Mouse (Mus musculus) liver, embryonic 15.5 days (tissue): ENCODE measurements around the gene Zkscan17. TPM values are rescaled to one million over a fixed set of nuclear protein-coding genes. Genes with fewer than 3 reads are reported as not detected.

Source experiments
- ATAC-seq: fragments of 200-750 bp; cut with Nextera tagmentation; 2 replicates; pipeline ENCODE4 v1.8.0; 2017; ENCODE audit warnings: moderate number of reproducible peaks, mild to moderate bottlenecking, moderate library complexity; ENCODE audit not compliant: insufficient read depth
- H3K27ac ChIP-seq: fragments of 300-500 bp; sonication (generic); replicated peaks from 2 replicates; pipeline ENCODE4 v1.5.1; 2015; ENCODE audit warnings: mild to moderate bottlenecking, inconsistent platforms
- H3K27me3 ChIP-seq: fragments of 300-500 bp; sonication (generic); 2 replicates; pipeline ENCODE4 v1.6.1; 2015; ENCODE audit warnings: mild to moderate bottlenecking, inconsistent platforms
- H3K36me3 ChIP-seq: fragments of 300-500 bp; sonication (generic); replicated peaks from 2 replicates; pipeline ENCODE4 v1.6.1; 2015; ENCODE audit warnings: moderate library complexity, mild to moderate bottlenecking, inconsistent platforms
- H3K4me1 ChIP-seq: fragments of 300-500 bp; sonication (generic); replicated peaks from 2 replicates; pipeline ENCODE4 v1.6.1; 2015; ENCODE audit warnings: inconsistent platforms
- H3K4me2 ChIP-seq: fragments of 300-500 bp; sonication (generic); 2 replicates; pipeline ENCODE4 v1.6.1; 2015; ENCODE audit warnings: moderate library complexity, mild to moderate bottlenecking, inconsistent platforms
- H3K4me3 ChIP-seq: fragments of 300-500 bp; sonication (generic); replicated peaks from 2 replicates; pipeline ENCODE4 v1.5.1; 2015; ENCODE audit warnings: mild to moderate bottlenecking, inconsistent platforms
- H3K9ac ChIP-seq: fragments of 300-500 bp; sonication (generic); 2 replicates; pipeline ENCODE4 v1.6.1; 2015; ENCODE audit warnings: moderate library complexity, mild to moderate bottlenecking, inconsistent platforms
- H3K9me3 ChIP-seq: fragments of 300-500 bp; sonication (generic); replicated peaks from 2 replicates; pipeline ENCODE4 v1.6.1; 2016; ENCODE audit warnings: inconsistent platforms
- WGBS: fragments of 180-500 bp; shearing (Covaris S2); methylation state at CpG from one replicate; pipeline ENCODE4 v1.1.7; 2015; ENCODE audit warnings: mixed read lengths; ENCODE audit not compliant: insufficient replicate concordance; 5-methylcytosine and 5-hydroxymethylcytosine counted together
- polyA plus RNA-seq: library from polyadenylated mRNA; unstranded; fragments of >200 nt; fragmentation: Nextera tagmentation; extraction: Ambion mirVana; gene quantifications from 2 replicates; pipeline ENCODE4 v1.2.1, GENCODE M21; 2015

Gene Zkscan17
- polyA plus RNA-seq, 1 experiment from 2014 or later, result 4.4 TPM

DNA sequence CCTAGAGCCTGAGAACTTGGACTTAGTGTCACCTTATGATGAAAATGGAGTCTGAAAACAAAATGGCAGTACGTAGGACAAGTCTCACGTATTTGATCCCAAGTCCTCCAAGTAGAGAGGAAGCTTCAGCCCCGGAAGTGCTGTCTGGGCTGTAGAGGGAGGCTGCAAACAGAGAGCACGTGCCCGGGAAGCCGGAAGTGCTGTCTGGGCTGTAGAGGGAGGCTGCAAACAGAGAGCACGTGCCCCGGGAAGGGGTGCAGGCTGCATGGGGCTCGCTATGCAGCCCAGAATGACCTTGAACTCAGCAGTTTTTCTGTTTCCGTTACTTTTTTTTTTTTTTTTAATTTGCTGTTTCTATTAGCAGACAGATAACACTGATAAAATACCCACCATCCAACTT lies 8.3 kb downstream of the Zkscan17 start:
- Histone ChIP-seq H3K4me1 (peaks cover 7% of the 10 kb centered on the region; the same call in 1 of the 2 replicates), H3K4me2 (no peak overlapping the region), H3K27ac (no peak overlapping the region), H3K27me3 (0 out of 2 replicates have a peak, but pooled peaks cover 3% of the 10 kb centered on the region), H3K36me3 (no peaks in the 10 kb centered on the region), H3K9me3 (no peaks in the 10 kb centered on the region), H3K4me3 (no peak overlapping the region), H3K9ac (no peak overlapping the region)
- 0 out of 2 replicates have a peak, but pooled peaks have one; percentile 40 for ATAC-seq
- 26% methylated on average over 10 of the region's 10 CpGs for WGBS

DNA sequence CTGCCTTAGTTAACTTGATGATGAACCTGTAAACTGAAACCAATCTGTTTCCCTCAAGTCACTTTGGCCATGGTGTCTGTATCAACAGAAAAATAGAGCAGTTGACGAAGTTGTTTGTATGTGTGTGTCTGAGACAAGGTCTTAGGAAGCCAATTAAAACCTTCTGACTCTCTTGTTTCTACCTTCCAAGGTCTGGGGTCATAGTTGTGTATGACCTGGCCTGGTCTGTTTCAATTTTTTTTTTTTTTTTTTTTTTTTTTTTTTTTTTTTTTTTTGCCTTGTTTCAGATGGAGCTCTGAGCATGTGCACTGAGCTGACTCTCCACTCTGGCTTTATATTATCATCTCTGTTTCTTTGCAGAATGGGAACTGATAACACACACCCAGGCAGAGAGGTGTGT lies 9.1 kb downstream of the Zkscan17 start:
- 53% methylated on average over 1 of the region's 1 CpGs for WGBS
- Histone ChIP-seq H3K9ac (no peak overlapping the region), H3K4me3 (no peak overlapping the region), H3K36me3 (no peaks in the 10 kb centered on the region), H3K27ac (no peak overlapping the region), H3K9me3 (no peaks in the 10 kb centered on the region), H3K27me3 (0 out of 2 replicates have a peak, but pooled peaks cover 3% of the 10 kb centered on the region), H3K4me1 (peaks cover 12% of the 10 kb centered on the region; the same call in 1 of the 2 replicates), H3K4me2 (no peak overlapping the region)
- ATAC-seq, result no peak

DNA sequence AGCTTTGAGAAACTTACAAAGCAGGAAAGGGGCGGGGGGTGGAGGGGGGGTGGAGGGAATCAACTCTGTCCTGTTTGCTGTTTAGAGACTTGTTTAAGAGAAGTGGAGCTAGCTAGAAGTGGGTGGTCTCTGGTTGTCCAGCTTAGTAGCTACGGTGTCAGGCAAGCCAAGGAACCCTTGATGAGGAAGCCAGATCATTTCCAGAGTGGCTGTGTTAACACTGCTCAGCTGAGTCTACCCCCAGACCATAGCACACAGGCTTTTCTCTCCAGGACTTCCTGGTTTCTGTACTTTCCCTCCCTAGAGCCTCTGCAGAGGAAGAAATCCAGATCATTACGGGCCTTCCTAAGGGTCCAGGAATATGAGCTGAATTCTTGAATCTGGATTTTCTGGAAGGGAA lies 11.8 kb downstream of the Zkscan17 start:
- H3K9me3 ChIP-seq, result no peaks in the 10 kb centered on the region
- H3K4me2 ChIP-seq, result no peak overlapping the region
- H3K9ac ChIP-seq, result no peak overlapping the region
- H3K4me3 ChIP-seq, result no peak overlapping the region
- peaks cover 10% of the 10 kb centered on the region; the same call in 1 of the 2 replicates for H3K4me1 ChIP-seq
- H3K27ac ChIP-seq, result no peak overlapping the region
- H3K36me3 ChIP-seq, result no peaks in the 10 kb centered on the region
- 41% methylated on average over 3 of the region's 3 CpGs for WGBS
- H3K27me3 ChIP-seq, result 0 out of 2 replicates have a peak, but pooled peaks cover 3% of the 10 kb centered on the region
- no peak for ATAC-seq

- H3K27ac ChIP-seq, result no peak overlapping the region
- 48% methylated on average over 6 of the region's 6 CpGs for WGBS
Observed at GRCm38 (mm10) chr11:59514381-59514780, 12.2 kb downstream of the Zkscan17 start.

DNA sequence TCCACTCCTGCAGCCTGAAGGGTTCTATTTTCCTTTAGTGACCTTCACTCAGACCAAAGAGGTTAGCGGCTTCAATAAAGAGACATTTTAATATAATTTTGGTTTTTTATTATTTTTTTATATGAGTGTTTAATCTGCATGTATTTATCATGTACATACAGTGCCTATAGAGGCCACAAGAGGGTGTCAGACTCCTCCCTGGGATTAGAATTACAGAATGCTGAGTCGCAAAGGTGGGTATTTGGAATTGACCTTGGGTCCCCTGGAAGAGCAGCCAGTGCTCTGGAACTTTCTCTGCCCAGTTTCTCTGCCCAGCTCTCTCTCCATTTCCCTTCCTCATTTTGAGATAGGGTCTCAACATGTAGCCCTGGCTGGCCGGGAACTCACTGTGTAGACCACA lies 13.0 kb downstream of the Zkscan17 start:
- WGBS, result 73% methylated on average over 3 of the region's 3 CpGs
- Histone ChIP-seq H3K4me1 (peaks cover 9% of the 10 kb centered on the region; the same call in 1 of the 2 replicates), H3K36me3 (no peaks in the 10 kb centered on the region), H3K27me3 (0 out of 2 replicates have a peak, but pooled peaks cover 3% of the 10 kb centered on the region), H3K9ac (no peak overlapping the region), H3K4me3 (no peak overlapping the region), H3K27ac (no peak overlapping the region), H3K9me3 (no peaks in the 10 kb centered on the region), H3K4me2 (no peak overlapping the region)
- no peak for ATAC-seq

More at GRCm38 (mm10) chr11:59514381-59514780, 12.2 kb downstream of the Zkscan17 start:
- Histone ChIP-seq H3K9me3 (no peaks in the 10 kb centered on the region), H3K4me1 (peaks cover 9% of the 10 kb centered on the region; the same call in 1 of the 2 replicates), H3K4me2 (no peak overlapping the region), H3K9ac (no peak overlapping the region), H3K27me3 (0 out of 2 replicates have a peak, but pooled peaks cover 3% of the 10 kb centered on the region), H3K4me3 (no peak overlapping the region), H3K36me3 (no peaks in the 10 kb centered on the region)
- ATAC-seq, result no peak

DNA sequence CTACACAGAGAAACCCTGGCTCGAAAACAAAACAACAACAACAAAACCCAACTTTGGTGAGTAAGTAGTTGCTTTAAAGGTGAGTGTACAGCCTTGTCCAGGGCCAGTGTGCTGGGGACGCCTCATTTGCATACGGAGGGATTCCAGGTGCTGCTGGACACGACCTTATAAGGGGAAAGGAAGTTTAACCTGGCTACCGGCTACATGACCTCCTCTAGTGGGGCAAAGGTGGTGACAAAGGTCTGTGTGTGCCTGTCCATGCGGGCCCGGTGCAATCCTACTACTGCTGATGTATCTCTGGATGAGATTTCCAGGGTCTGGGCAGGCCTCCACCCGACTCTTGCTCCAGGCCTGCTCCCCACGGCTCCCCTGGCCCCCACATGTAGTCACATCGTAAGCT lies 13.8 kb downstream of the Zkscan17 start:
- H3K4me2 ChIP-seq, result no peak overlapping the region
- WGBS, result 66% methylated on average over 10 of the region's 10 CpGs
- no peak overlapping the region for H3K4me3 ChIP-seq
- no peak for ATAC-seq
- 0 out of 2 replicates have a peak, but pooled peaks cover 4% of the 10 kb centered on the region for H3K27me3 ChIP-seq
- H3K36me3 ChIP-seq, result no peaks in the 10 kb centered on the region
- peaks cover 6% of the 10 kb centered on the region; the same call in 1 of the 2 replicates for H3K4me1 ChIP-seq
- H3K9ac ChIP-seq, result no peak overlapping the region
- H3K9me3 ChIP-seq, result no peaks in the 10 kb centered on the region
- no peak overlapping the region for H3K27ac ChIP-seq

DNA sequence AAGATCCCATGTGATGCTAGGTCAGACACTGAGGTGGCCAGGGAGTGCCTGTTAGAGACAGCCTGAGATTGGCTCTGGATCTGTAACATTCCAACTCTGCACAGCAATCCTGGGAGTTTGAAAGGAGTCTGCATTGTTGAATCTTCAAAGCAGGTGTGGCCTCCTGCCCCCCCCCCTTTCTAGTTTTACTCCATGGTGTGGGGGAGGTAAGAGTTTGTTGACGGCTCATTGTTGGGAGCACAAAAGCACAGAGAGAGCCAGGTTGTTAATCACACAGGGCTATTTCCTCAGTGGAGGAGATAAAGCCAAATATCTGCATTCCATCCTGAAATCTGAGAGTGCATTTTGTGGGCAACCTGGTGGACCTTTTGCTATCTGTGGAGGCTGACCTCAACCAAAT lies 15.0 kb downstream of the Zkscan17 start:
- Histone ChIP-seq H3K9ac (no peak overlapping the region), H3K4me1 (peaks cover 8% of the 10 kb centered on the region; the same call in 1 of the 2 replicates), H3K4me3 (no peak overlapping the region), H3K9me3 (no peaks in the 10 kb centered on the region), H3K36me3 (no peaks in the 10 kb centered on the region), H3K4me2 (no peak overlapping the region), H3K27me3 (peaks cover 16% of the 10 kb centered on the region), H3K27ac (no peak overlapping the region)
- 73% methylated on average over 1 of the region's 1 CpGs for WGBS
- ATAC-seq, result no peak

- Histone ChIP-seq H3K9ac (peak overlapping the region; percentile 68), H3K27me3 (peaks cover 27% of the 10 kb centered on the region), H3K4me2 (peak overlapping the region; percentile 78), H3K27ac (peak overlapping the region; percentile 78; the same call in 1 of the 2 replicates), H3K4me3 (peak overlapping the region; percentile 68), H3K9me3 (no peaks in the 10 kb centered on the region), H3K36me3 (peaks cover 20% of the 10 kb centered on the region), H3K4me1 (peaks cover 18% of the 10 kb centered on the region)
- WGBS, result 3% methylated on average over 14 of the region's 14 CpGs
- ATAC-seq, result peak; percentile 15; the same call in 1 of the 2 replicates
Observed at GRCm38 (mm10) chr11:59506713-59507074, 19.9 kb downstream of the Zkscan17 start.

DNA sequence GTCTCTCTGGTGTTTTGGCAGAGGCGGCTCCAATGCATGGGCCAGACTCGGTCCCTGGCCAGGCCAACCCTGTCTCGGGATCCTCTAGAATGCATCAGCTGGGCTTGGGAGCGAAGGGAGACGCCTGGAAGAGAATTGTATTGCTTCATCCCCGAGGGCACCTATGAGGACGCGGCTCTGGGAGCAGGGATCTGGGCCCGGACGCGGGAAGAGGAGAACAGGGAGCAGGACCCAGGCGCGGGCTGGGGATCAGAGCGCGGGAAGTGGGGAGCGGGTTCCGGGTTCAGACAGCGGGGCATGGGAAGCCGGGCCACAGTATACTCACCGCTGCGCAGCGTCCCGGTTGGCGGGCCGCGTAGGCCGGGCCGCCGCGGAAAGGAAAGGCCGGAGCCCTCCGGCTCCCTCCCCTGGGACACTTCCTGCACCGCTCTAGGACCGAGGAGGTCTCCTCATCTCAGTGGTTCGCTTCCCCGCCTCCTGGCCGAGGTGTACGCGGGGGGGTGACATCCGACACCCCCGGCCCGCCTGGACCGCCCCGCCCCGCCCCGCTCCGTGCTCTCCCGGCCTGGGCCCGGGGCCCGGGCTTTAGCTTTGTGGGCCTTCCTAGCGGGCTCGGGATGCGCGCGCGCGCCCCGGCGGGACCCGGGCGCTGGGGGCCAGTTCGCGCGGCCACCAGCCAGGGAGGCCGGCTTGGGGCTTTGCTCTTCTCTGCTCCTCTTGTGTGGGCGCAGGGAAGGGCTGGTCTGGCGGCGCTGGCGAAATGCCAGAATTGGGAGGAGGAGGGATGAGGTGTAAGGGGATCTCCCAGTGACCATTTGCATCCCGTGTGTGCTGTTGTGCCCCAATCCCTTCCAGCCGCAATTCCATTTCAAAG lies 20.5 kb downstream of the Zkscan17 start:
- under 1% methylated on average over 71 of the region's 71 CpGs for WGBS
- H3K9me3 ChIP-seq, result no peaks in the 10 kb centered on the region
- peaks cover 27% of the 10 kb centered on the region for H3K27me3 ChIP-seq
- peak overlapping the region; percentile 78 for H3K27ac ChIP-seq
- H3K4me2 ChIP-seq, result peak overlapping the region; percentile 78
- peaks cover 26% of the 10 kb centered on the region for H3K36me3 ChIP-seq
- H3K4me3 ChIP-seq, result peak overlapping the region; percentile 68
- peak; percentile 85 for ATAC-seq
- H3K4me1 ChIP-seq, result peaks cover 18% of the 10 kb centered on the region
- H3K9ac ChIP-seq, result peak overlapping the region; percentile 68

DNA sequence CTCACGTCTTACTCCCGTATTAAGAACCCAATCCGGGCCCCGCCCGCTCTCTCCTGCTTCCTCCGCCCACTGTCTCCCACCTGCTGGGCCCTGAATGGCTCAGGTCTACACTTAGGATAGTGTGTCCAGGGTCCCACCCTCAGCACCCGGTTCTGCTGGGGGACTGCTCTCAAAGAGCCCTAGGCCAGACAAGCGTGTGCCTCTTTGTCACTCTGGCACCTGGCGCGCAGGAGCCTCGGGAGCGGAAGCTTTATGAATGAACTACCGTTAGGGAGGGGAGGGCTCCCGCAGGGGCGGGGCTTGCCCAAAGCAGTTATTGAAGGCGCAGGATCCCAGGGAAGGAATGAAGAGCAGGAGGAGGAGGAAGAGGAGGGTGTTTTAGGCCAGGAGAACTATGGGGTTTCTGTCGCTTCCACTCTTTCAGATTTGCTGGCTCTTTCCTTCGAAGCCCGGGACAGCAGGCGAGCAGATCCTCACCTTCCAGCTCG lies 21.2 kb downstream of the Zkscan17 start:
- Histone ChIP-seq H3K4me1 (peaks cover 18% of the 10 kb centered on the region), H3K27ac (peak overlapping the region; percentile 78), H3K9me3 (no peaks in the 10 kb centered on the region), H3K9ac (peak overlapping the region; percentile 68), H3K36me3 (peaks cover 33% of the 10 kb centered on the region), H3K27me3 (peaks cover 27% of the 10 kb centered on the region), H3K4me3 (peak overlapping the region; percentile 68), H3K4me2 (peak overlapping the region; percentile 78)
- peak; percentile 36 for ATAC-seq
- WGBS, result under 1% methylated on average over 21 of the region's 21 CpGs
